Mouse (Mus musculus): ENCODE measurements at regions not wholly inside any gene's neighbourhood (a gene's known extent, or its start where the extent isn't known, plus 50 kb on each side); places are given as distances from the start of the nearest gene placed in this dataset.

DNA sequence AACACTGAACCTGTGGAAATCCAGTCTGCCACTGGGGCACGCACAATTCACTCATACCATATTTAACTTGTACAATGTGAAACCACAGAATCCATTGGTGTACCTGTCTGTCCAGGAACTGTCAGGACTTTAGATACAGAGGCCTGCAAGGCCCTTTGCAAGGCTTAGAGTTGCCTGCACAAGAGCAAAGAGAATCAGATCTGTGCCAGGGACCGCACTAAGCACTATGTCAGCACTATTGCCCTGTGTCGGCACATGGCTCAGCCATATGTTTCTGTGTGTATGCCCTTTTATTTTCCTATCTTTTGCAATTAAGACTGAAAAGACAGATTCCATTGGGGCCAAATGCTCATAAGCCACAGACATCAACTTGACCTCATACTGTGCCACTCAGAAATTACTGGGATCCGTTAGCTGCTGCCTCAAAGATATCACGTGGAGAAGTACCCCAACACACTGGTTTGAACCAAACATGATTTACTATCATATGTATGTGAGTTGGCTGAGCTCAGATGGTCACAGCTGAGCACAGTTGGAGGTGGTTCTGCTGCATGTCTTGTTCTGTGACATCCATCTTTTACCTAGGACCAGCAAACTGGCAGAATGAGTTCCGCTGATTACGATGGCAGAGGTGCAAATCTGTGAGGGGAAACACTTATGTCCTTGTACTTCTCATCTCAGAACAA, 181.7 kb upstream of the Prkcq start:
- TF ChIP-seq CTCF (IDR thresholded peaks at IDR 0.05; ENCODE audit: control insufficient read depth, insufficient read depth, insufficient read length) (no peak), CEBPB (IDR thresholded peaks at IDR 0.05; ENCODE audit: low read depth) (no peak), MYOG (IDR thresholded peaks at IDR 0.05; ENCODE audit: control insufficient read depth, extremely low read depth, insufficient read length) (no peak), MAX (IDR thresholded peaks at IDR 0.05) (no peak)

Measured in C2C12 (cell line).